Mouse (Mus musculus): ENCODE results near the gene Steap1.

The Steap1 gene

DNA sequence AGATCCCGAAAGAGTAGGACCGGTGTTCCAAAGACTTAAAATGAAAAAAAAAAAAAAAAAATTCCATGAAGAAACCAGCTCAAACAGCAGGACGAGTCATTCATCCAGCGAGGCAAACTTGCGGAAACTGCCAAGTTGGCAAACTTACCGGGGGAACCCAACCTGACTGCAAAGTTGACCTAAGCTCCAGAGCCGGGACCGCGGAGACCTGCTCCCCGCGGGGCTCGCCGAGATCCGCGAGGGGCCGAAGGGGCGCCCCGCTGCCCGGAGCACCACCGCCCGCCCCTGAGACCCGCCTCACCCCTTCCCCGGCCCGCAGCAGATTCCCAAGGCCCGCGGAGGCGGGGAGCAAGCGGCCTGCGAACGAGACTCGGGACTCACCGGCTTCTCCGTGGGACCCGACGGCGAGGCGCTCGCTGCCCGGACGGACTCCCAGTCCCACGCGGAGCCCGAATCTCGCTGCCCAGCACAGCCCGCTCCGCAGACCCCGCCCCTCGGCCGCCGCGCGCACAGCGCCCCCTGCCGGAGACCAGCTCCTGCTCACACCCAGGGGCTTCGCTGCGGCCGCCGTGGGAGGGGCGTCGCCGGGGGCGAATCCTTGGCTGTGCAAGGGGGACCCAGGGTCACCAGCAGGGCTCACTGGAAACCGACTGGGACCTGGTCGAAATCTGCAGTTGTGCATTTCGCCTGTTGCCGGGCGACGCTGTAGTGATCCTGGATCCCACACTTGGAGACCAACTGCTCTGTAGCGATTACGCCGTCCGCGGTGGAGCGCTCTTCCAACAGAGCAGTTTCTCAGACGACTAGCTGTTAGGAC, at the start of gene Steap1:
Gene Steap1, minus strand, starts transcription at position 461 of the 817 bp plus-strand sequence.
- DNase-seq (ENCODE audit: low spot score in 2 of 2), result peak; percentile 13 to 51

DNA sequence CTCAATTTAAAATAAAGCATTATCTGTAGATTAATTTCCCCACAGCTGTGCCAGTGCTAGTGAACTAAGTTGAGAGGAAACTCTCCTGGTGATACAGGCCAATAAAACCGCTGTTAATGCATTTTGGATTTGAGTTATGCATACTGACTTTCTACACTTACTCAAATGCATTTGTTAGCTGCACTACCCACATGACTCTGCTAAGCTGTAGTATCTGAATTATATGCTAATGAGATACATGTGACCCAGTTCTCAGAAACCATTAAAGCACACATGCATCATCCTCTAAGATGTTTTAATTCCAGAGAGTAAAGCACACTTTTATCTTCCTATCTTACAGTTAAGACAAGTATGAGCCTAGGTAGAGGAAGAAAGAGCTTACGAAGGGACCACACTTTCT, 38.0 kb upstream of the Steap1 start:
- DNase-seq (ENCODE audit: low spot score in 2 of 2), result no peak

- no peak for DNase-seq (ENCODE audit: low spot score in 2 of 2)
These were observed 7.4 kb upstream of the Steap1 start for GRCm38 (mm10) chr5:5756392-5757019.

- DNase-seq (ENCODE audit: low spot score in 2 of 2), result peak in 1 of 2 experiments; percentile 15
These were observed 5.9 kb upstream of the Steap1 start for GRCm38 (mm10) chr5:5755039-5755438.

- DNase-seq (ENCODE audit: low spot score in 2 of 2), result no peak
These were observed 671 bp upstream of the Steap1 start for GRCm38 (mm10) chr5:5749772-5750222.

GRCm38 (mm10) chr5:5734445-5734844, 14.7 kb downstream of the Steap1 start:
- no peak for DNase-seq (ENCODE audit: low spot score in 2 of 2)

- no peak for DNase-seq (ENCODE audit: low spot score in 2 of 2)
These were observed 16.3 kb downstream of the Steap1 start for GRCm38 (mm10) chr5:5732858-5733257.

DNA sequence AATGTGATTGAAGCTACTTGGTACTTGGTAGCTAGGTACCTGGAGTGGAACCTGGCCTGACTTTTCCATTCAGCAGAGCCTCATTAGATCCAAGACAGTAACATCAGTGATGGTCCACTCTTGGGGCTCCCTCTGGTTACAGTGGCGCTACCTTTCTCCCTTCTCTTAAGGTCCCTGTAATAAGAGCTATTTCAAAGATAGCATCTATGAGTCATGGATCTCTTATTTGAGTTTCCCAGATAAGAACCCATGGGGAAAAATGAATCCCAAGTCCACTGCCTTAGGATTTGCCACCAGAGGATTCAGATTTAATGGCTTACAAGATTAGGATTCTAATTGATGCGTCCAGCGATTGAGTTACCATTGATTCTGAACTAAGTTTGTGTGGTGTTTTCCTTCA, 16.9 kb downstream of the Steap1 start:
- no peak for DNase-seq (ENCODE audit: low spot score in 2 of 2)

- DNase-seq (ENCODE audit: low spot score in 2 of 2), result no peak
These were observed 19.2 kb downstream of the Steap1 start for GRCm38 (mm10) chr5:5729904-5730303.

DNA sequence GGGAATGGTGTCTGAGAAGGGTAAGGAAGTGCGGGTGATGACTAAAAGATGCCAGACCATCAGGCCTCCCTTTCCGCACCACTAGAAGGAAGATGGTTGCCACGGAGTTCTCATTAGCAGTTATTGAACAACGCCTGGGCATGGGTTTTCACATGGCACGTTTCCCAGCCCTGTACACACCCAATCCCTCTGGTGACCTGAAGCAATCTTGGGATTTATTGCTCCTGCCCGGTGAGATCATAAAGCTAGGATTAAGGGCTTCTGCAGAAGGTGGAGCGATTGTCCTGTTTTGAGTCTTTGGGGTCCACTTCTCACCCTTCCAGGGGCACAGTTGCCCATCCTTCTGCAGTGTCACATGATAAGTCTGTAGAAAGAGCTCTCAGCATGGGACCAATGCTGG, 26.9 kb downstream of the Steap1 start:
- DNase-seq (ENCODE audit: low spot score in 2 of 2), result no peak

DNA sequence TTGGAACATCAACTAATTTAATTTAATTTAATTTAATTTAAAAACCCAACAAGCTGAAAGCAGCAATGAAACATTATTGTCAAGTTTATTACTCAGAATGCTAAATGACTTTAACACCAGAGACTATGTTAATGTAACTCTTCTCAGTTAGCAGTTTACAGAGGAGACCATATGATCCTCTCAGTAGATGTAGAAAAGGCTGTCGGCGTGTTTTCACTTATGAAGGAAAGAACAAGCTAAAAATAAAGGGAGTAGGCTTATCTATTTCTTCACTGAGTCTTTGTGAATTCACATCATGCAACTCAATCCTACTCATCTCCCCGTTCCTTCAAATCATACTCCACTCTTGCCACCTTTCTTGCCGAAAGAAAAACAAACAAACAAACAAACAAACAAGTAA, 38.1 kb downstream of the Steap1 start:
- DNase-seq (ENCODE audit: low spot score in 2 of 2), result no peak

DNA sequence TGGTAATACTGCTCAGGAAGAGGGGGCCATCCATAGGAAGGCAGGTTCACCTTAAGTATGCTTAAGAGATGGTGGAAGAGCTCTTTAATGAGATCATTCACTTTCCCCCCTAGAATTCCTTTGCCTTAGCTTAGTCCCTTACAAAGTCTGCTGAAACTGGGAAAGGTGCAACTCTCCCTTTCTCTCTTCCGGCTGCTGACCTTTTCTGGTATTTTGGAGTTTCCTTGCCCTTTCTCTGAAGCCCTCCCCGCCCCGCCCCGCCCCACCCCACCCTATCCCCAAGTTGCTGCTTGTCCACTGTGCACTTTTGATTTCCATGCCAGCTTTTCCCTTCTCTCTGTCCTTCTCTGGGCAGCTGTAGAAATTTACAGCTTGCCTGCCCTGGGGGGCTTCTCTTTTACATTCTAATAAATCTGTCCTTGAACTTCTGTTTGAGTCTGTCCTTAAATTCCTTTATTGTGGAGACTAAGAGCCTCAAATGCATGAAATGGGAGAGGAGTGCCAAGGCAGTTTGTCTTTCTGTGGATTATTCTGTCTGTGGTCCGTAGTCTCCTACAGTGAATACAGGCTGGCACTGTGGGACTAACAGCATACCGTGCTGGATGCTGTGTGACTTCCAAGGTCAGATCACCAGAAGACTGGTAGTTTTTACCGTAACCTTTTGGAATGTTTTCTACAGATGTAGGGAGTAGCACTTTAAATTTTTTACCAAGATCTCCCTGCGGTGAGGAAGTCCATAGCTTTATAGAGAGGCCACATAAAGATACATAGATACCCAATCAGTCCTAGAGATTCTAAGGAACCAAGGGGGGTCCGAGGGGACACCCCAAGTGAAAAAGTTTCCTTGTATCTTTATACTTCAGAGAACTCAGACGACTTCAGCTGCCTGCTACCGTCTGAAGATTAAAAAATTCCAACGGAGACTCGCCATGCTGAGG, 41.5 kb downstream of the Steap1 start:
- no peak for DNase-seq (ENCODE audit: low spot score in 2 of 2)

- DNase-seq (ENCODE audit: low spot score in 2 of 2), result no peak
These were observed 44.1 kb downstream of the Steap1 start for GRCm38 (mm10) chr5:5705019-5705418.

DNA sequence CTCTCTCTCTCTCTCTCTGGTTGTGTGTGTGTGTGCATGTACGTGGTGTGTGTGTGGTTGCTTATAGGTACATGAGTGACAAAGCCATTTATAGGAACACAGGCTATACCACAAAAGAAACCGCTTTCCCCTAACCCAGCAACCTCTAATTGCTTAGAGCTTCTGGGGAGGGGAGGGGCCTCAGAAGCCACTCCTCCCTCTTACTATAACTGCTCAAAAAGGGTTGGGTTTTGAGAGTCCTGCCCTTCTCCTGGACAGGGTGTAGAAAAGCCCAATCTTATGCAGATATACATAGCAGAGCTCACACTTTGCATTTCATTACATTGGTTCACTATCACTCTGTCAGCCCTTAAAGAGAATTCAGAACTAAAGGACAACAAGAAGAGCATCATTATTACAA, 48.7 kb downstream of the Steap1 start:
- no peak for DNase-seq (ENCODE audit: low spot score in 2 of 2)

- DNase-seq (ENCODE audit: low spot score in 2 of 2), result no peak
These were observed 50.3 kb downstream of the Steap1 start for GRCm38 (mm10) chr5:5698830-5699229.

GRCm38 (mm10) chr5:5695401-5695942, 53.7 kb downstream of the Steap1 start:
- no peak for DNase-seq (ENCODE audit: low spot score in 2 of 2)

- DNase-seq (ENCODE audit: low spot score in 2 of 2), result no peak
These were observed 55.0 kb downstream of the Steap1 start, which contains the start of gene Steap2 for GRCm38 (mm10) chr5:5693956-5694653. Gene Steap2 (minus strand): TSS chr5:5694578.

GRCm38 (mm10) chr5:5693541-5693955, 55.6 kb downstream of the Steap1 start:
- no peak for DNase-seq (ENCODE audit: low spot score in 2 of 2)

DNA sequence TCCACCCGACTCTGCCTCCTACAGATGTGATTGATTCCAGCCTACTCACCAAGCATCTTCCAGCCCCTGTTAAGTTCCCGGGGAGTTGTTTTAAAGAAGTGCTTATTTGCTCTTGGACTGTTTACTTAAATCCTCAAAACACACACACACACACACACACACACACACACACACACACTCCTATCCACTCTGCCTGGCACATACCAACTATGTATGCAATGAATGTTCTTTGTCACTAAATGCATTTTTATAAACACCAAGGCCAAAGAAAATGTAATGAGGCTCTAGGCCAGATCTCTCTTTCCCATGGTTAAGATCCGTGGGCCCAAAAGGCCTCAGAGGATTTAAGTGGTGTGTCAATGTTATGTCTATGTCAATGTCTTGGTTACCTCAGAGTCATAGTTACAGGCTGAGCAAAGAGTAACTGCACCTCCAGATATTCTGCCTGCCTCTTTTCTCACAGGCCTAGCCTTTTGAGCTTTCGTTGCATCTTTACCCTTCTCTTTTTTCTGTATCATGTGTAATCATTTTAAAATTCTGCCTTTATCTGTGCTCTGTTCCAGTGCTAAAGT, 56.9 kb downstream of the Steap1 start:
- DNase-seq (ENCODE audit: low spot score in 2 of 2), result no peak

GRCm38 (mm10) chr5:5688945-5689540, 60.1 kb downstream of the Steap1 start:
- no peak for DNase-seq (ENCODE audit: low spot score in 2 of 2)

Data from spleen, postnatal 14 days (tissue).